Mouse (Mus musculus) adrenal gland, postnatal 14 days (tissue): Measurements from ENCODE around the gene Paox. TPM values are rescaled to one million over a fixed set of nuclear protein-coding genes. Genes with fewer than 3 reads are reported as not detected.

ENCODE experiments used
- DNase-seq: peaks from one replicate; pipeline ENCODE4 v3.0.0; 2021; ENCODE audit warnings: mixed read lengths
- long read RNA-seq, 2 experiments: library from polyadenylated mRNA; stranded (forward); transcript quantifications; one replicate each; pipeline ENCODE4 v2.0.0; 2021
- total RNA-seq: library from RNA; stranded (reverse); gene quantifications from 2 replicates; pipeline ENCODE4 v1.2.3, GENCODE M21; 2021

The Paox gene
- 20.8 and 23.6 TPM in 2 replicates for total RNA-seq
- long read RNA-seq, experiment 1, full-length matches to known transcripts = 39 of 49 reads
- long read RNA-seq, experiment 1, partial matches to known transcripts = 4 of 49 reads
- long read RNA-seq, experiment 1, other reads (novel, unspliced or antisense) = 6 of 49 reads
- long read RNA-seq, experiment 2, full-length matches to known transcripts = 40 of 52 reads
- long read RNA-seq, experiment 2, partial matches to known transcripts = 6 of 52 reads
- long read RNA-seq, experiment 2, other reads (novel, unspliced or antisense) = 6 of 52 reads

DNA sequence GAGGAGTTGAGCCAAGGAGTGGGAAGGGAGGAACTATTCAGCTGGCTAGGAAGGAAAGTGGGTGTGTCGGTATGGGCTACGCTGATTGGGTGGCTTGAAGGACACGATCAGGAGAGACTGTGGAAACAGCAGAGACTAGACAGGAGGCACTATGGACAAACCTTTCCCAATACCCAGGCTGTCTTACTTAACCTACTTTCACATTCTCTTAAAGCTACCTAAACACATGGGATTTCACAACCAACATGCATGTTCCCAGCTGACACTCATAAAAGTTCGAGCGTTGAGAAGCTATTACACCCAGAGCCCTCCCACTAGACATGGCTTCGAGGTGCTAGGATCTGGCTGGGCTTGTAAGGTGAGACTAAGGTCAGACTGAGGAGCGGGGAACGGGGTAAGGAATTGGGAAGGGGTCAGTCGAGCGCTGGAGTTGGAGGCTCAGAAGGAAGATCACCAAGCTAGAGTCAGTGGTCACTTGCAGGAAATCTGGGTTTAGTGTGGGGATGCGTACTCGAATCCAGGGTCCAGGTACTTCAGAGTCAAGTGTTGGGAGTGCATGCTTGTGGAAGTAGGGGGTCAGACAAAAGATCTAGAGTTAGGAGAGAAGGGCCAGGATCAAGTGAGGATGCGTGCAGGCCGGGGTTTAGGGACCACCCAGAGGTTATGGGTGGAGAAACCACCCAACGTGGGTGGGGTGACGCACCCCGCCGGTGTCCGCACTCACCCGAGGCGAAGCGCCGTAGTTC is at the start of gene Paox:
Paox (plus strand) TSS at position 217 of the 746 bp plus-strand sequence.
- peak; percentile 83 for DNase-seq

DNA sequence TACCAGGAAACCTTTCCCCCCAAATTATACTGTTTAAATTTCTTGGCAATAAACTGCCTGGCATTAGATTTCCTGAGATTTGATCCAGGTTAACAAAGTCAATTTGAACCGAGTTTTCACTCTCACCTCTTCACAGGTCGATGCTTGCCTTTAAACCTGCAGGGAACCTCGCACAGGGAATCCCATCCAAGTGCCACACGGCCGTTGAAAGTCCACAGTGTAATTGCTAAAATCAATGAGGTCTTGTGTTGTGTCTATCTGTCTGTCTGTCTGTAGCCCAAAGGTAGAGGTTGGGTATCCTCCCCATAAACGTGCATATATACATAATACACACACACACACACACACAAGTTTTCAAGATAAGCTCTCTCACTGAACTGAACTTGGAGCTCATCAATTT is 48.2 kb upstream of the Paox start:
- DNase-seq = no peak

DNA sequence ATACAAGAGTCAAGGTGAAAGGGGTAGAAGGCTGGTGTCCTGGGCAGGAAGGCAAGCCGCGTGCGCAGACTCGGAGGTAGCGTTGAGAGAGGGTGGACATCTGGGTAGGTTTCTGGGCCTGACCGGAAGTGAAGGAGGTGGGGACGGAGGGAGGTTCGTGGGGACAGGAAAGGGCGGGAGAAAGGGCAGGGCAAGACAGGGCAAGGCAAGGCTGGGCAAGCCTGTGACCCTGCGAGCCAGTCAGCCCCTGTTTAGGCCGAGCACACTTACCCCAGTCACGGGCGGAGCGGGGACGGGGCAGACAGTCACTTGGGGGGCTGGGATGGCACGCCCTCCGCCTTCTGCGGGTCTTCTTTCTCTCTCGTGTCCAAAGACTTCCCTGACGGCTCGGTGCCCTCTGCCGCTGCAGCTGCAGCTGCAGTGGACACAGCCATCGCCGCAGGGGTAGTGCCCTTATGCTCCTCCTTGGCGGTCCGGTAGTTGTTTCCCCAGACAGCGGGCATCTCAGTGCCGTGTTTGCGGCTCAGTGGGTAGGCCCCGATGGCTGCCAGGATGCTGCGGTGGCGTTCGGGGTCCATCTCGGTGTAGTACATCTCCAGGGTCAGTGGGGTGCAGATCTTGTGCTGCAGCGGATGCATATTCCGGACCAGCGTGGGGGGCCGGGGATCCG is 45.4 kb upstream of the Paox start:
- DNase-seq = peak; percentile 54

DNA sequence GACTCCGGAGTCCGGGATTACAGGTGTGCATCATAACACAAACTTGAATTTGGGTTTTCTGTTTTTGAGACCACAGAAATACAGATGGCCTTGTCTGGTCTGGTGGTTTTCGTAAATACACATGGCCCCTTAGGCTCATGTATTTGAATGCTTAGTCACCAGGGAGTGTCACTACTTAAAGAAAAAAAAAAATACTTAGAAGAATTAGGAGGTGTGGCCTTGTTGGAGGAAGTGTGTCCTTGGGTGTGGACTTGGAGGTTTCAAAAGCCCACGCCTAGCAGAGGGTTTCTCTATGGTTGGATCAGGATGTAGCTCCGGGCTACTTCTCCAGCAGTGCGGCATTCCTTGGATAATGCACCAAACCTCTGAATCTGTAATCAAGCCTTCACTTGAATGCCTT is 37.9 kb upstream of the Paox start:
- no peak for DNase-seq

DNA sequence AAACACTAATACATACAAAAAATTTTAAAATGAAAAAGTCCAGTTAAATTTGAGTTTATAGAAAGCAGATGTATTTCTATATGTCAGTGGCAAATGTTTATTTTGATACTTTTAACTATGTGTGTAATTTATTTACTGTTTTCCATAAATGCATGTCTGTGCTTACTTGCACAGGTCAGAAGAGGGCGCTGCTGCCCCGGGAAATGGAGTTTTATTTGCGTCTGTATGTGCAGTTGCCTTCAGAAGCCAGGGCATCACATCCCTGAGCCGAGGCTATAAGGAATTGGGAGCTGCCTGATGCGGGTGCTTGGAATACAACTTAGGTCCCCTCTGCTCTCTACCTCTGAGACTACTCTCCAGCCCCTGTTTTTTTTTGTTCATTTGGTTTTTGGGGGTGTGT is 36.9 kb upstream of the Paox start:
- DNase-seq = peak; percentile 86

GRCm38 (mm10) chr7:140080503-140081156 is 35.0 kb upstream of the Paox start:
- peak; percentile 92 for DNase-seq

DNA sequence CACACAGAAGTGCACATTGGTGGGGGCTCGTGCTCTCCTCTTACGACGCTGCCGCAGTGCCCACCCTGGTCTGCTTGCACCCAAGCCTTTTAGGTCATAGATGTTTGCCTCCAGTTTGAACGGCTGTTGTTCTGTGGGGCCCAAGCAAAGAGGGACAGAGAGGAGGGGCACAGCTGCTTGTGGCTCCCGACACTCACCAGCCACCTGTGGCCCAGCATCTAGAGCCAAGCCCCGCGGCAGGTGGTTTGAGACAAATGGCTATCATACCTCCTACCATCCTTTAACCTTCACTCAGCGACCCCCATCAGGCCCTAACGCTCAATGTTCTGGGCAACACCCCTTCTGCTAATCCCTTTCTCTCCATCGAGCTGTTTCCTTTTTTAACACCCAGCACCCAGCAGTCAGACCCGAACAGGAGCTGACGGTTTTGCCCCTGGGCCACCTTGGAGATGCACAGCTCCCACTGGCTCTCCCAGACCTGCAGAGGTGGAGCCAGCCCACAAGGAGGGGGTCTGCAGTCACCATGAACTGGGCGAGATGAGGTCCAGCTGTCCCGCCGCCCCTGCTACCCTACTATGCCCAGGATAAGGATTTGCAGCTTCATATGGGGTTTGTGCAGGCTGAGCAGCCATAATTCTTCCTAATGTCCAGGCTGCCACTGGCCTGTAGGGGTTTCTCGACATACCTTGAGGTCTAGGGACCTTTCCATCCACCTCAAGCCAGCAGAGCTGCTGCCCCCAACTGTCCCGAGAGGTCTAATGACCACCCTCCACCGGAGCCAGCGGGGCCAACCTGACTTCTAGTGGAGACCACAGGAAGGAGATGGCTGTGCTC is 34.0 kb upstream of the Paox start:
- DNase-seq = no peak

GRCm38 (mm10) chr7:140082242-140082678 is 33.3 kb upstream of the Paox start, which contains the start of gene Caly:
Gene Caly, minus strand, starts transcription at chr7:140082548.
- DNase-seq = peak; percentile 79

DNA sequence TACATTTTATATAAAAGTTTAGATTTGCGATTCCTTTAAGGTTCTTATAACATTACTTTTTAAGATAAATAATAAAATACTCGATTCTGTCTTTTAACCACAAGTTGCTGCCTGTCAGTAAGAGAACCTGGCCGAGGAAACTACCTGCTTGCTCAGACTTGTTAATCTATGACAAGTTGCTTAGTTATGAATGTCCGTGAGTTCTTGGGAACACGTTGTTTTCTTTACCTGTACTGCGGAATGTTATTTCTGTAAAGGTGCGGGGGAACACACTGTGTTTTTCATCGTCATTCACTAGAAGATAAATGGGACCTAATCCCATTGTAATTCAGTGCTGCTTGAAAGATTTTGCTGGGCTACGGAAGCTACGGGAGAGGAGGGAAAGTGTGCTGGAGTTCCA is 25.0 kb upstream of the Paox start:
- no peak for DNase-seq

DNA sequence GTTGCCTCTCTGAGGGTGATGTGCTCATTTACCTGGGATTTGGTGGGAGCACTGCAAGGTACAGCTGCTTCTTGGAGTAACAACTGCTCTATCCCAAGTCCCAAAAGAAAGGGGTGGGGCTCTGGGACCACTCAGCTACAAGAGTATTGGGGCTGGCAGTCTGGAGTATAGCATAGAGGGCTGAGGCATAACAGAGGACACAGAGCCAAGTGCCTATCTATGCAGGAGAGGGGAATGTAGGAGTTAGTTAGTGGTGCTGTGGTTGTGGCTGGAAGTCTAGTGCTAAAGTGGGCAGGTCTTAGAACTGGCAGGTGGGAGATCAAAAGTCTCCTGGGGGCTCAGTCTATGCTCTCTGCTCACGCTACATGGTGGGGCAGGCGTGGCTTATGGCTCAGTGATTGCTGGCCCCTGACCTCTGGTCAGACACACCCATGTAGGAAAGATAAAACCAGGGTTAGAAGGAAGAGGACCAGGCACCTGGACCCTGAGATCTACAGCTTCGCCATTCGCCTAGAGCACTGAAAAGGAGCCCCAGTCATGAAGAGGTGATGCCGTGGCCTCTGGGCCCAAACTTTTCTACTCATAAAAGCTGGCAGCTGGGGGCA is 22.6 kb upstream of the Paox start, which contains the start of gene Prap1:
Prap1 (plus strand) TSS at position 472 of the 605 bp plus-strand sequence.
- no peak for DNase-seq

GRCm38 (mm10) chr7:140094954-140095353 is 20.6 kb upstream of the Paox start:
- no peak for DNase-seq

- no peak for DNase-seq
These were observed 20.0 kb upstream of the Paox start for GRCm38 (mm10) chr7:140095556-140095955.

GRCm38 (mm10) chr7:140096055-140096454 is 19.5 kb upstream of the Paox start:
- no peak for DNase-seq

DNA sequence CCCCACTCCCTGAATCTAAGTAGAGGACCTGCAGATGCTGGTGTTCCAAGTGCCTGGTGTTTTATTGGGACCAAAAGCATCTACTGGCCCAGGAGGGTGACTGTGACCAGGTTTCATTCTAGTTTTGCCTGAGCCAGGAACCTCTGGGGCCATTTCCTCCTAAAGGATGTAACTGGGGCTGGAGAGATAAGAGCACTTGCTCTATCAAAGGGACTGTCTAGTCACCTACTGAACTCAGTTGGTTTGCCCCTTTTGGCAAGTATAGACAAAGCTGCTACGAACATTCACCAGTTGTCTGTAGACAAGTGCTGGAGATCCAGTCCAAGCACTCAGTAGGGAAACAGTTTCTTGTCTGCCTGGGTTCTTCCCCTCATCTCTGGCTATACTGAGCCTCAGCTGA is 17.1 kb upstream of the Paox start:
- DNase-seq = no peak

GRCm38 (mm10) chr7:140101498-140101897 is 14.1 kb upstream of the Paox start:
- no peak for DNase-seq

- DNase-seq = peak; percentile 98
These were observed 13.4 kb upstream of the Paox start, which contains the start of gene Fuom for GRCm38 (mm10) chr7:140101993-140102860. Gene Fuom, minus strand, starts transcription at chr7:140102441.

- peak; percentile 56 for DNase-seq
These were observed 11.6 kb upstream of the Paox start for GRCm38 (mm10) chr7:140104009-140104408.

DNA sequence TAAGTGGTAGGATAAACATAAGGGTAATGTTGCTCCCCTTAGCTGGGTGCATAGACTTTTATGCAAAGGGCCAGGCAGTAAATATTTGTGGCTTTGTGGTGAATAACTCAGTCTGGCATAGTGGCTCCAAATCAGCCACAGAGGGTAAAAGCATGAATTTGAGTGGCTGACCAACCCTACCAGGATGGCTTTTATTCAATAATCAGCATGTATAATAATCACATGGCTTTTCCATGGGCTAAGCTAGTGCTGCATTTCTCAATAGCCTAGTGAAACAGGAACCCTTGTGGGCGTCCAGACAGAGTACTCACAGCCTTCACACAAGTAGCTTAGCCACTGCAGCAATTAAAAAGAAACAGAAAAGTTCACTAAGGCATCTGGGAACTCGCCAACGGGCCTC is 3.7 kb upstream of the Paox start:
- DNase-seq = no peak

DNA sequence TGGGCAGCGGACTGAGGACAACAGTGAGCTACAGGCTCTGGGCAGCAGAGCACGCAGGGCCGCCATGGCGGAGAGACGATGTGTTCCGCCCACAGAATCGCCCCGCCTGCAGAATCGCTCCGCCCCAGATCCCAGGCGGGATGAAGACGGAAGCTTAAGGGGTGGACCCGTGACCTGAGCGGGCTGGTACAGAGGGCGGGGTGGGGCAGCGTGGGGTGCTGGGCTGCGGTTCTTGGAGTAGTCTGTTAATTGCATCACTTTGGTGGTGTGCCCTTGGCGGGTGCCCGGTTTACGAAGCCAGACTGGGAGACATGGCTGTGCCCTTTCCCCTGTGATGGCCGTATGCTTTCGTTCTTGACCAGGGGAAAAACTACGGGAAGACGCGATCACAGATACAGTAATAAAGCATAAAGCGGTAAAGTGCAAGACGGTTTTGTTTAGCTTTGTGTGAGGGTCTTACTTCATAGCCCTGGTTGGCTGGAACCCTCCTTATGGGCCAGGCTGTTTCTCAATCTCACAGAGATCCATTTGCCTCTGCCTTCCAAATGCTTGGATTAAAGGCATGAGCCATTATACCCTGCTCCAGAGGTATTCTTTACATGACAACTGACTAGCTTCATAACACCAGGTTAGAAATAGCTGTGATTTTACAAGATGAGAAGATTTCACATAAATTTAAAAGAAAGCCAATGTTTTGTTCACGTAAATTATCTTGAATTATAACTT is 893 bp downstream of the Paox start, which contains the start of gene Echs1:
Echs1 (minus strand) TSS at position 148 of the 726 bp plus-strand sequence.
- peak; percentile 97 for DNase-seq
